Mouse (Mus musculus) mature B cell (primary cell): ENCODE results near the gene Olfr1065.
"Not testable (repeated sequence)": the region's sequence is repeated elsewhere in the genome, so short reads cannot be mapped to it uniquely, and the experiment has no call there.

Experiments used
- in situ Hi-C: fragments of 300-500 bp; cut with MboI; formaldehyde crosslinking; loops from 2 replicates; pipeline ENCODE4 v1.14.3; 2019

The Olfr1065 gene

DNA sequence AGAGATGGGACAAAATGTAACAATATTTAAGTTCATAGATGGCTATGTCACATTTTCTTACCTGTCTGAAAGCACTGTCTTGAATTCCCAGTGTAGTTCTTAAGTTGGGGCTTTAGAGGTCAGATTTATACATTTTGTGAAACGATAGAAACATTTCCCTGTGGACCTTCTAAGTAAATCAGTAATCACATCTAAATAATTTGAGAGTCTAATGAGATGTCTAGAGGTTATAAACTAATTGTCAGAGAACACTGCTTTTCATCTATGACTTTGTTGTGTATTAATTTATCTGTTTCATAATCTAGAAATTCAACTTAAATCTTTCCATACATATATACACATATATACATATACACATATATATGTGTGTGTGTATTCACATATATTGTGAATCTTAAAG is at the start of gene Olfr1065:
TSS of gene Olfr1065 (minus strand) at position 101 of the 400 bp plus-strand sequence.
- in situ Hi-C loops: not testable (repeated sequence)

DNA sequence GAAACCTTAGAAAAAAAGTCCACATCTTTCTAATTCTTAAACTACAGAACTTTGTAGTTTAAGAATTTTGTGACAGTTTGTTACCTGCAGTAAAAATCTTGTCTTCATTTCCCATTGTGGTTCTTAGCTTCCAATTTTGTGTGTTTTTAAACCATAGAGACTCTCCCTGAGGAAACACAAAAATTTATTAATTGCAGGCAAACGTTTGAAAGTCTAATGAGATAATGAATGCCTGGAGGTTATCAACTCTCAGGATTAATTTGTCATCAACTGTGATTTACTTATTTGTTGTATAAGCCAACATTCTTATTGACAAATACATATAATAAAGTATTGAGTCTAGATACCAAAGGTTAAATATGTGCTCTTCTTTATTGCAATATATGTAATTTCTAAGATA is 36.9 kb upstream of the Olfr1065 start, which contains the start of gene Olfr228:
TSS of gene Olfr228 (minus strand) at position 101 of the 400 bp plus-strand sequence.
- in situ Hi-C loops: no loop called here

- in situ Hi-C loops: no loop called here
Observed at GRCm38 (mm10) chr2:86464442-86465109, 14.2 kb upstream of the Olfr1065 start.

GRCm38 (mm10) chr2:86460434-86460833 is 10.0 kb upstream of the Olfr1065 start:
- in situ Hi-C loops: no loop called here

DNA sequence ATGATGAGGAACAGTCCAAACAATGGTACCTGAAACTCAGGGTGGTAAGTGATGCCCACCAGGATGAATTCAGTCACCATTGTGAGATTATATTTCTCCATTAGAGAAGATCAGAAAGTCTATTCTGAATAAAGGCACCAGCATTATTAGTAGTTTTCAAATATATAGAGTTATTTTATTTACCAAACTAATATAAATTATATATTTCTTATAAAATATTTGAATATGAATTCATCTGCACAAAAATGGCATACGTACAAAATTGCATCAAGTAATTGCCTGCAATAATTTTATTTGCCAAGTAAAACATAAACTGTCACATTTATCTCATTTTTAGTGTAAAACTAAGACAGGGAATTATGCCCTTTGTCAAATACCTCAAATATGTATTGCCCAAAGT is 5.8 kb upstream of the Olfr1065 start, which contains the start of gene Olfr1066:
TSS of gene Olfr1066 (minus strand) at position 101 of the 400 bp plus-strand sequence.
- in situ Hi-C loops: no loop called here

GRCm38 (mm10) chr2:86442101-86442500 is 8.3 kb downstream of the Olfr1065 start:
- in situ Hi-C loops: not testable (repeated sequence)

- in situ Hi-C loops: not testable (repeated sequence)
Observed at GRCm38 (mm10) chr2:86428511-86428910, 21.9 kb downstream of the Olfr1065 start.

DNA sequence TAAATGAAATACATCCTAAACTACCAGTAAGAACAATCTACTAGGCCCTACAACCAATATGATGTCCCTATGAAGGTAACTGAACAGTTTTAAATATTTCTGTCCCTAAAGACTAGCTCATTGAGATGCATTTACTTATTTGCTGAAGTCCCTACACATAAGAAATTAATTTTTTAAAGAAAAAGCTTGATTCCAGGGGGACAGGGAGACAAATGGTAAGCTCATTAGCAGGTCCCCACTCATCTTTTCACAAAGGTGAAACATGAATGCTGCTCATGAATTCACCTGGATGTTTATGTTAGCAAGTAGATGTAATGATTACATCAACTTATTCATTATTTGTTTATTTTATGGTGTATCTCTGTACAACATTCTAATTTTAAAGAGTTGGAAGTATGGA is 23.7 kb downstream of the Olfr1065 start, which contains the start of gene Olfr1062:
TSS of gene Olfr1062 (minus strand) at position 101 of the 400 bp plus-strand sequence.
- in situ Hi-C loops: not testable (repeated sequence)

GRCm38 (mm10) chr2:86413950-86414349 is 36.4 kb downstream of the Olfr1065 start, which contains the start of gene Olfr1061:
Gene Olfr1061, minus strand, starts transcription at chr2:86414050.
- in situ Hi-C loops: no loop called here

DNA sequence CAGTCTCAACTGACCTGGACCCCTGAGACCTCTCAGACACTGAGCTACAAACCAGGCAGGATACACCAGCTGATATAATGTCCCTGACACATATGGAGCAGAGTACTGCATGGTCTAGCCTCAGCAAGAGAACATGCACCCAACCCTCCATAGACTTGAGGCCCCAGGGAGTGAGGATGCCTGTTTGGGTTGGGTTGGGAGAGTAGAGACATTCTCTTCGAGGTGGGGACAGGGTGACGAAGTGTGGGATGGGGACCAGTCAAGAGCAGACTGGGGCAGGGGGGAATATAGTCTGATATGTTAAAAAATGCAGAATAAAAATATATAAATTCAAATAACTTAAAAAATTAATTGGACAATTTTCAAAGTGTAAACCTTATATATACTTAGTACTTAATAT is 55.3 kb downstream of the Olfr1065 start:
- in situ Hi-C loops: no loop called here
